In genomic region chr5:105477527-105477926, GRCm38 (mm10) we compare ENCODE assay signal across 20 mouse cellular contexts.
"Had no signal": no experiment of that assay in that cellular context is flagged by ENCODE, and none has a peak within 500 bp of the region (broad histone marks: within the 10 kb centered on the region; RNA-seq: fewer than 3 reads in every experiment).

No protein-coding gene starts in this region.

- ATAC-seq: liver, postnatal 0 days; lung, postnatal 0 days; midbrain, embryonic 15.5 days had no signal

- H3K4me3 ChIP-seq: limb, embryonic 12.5 days; limb, embryonic 15.5 days; midbrain, embryonic 12.5 days; midbrain, embryonic 15.5 days; neural tube, embryonic 12.5 days; neural tube, embryonic 15.5 days; stomach, embryonic 15.5 days had no signal

- H3K27ac ChIP-seq: limb, embryonic 12.5 days; limb, embryonic 15.5 days; liver, embryonic 14.5 days; macrophage; midbrain, embryonic 12.5 days; midbrain, embryonic 15.5 days; neural tube, embryonic 12.5 days; neural tube, embryonic 15.5 days; stomach, embryonic 15.5 days had no signal

- DNase-seq: kidney, postnatal 14 days; kidney, postnatal 4 days; left cerebral cortex, postnatal 4 days; liver, postnatal 0 days; lung, embryonic 14.5 days; right cerebral cortex, adult 18-20 months; right cerebral cortex, postnatal 14 days; right cerebral cortex, postnatal 4 days; spleen, adult 18-20 months; thymus, postnatal 25 days had no signal
